Mouse (Mus musculus): Measurements from ENCODE around the gene Hipk2. TPM values are rescaled to one million over a fixed set of nuclear protein-coding genes. Genes with fewer than 3 reads are reported as not detected.

The Hipk2 gene
- polyA plus RNA-seq, 1 experiment from 2014 or later, result 20.4 TPM

DNA sequence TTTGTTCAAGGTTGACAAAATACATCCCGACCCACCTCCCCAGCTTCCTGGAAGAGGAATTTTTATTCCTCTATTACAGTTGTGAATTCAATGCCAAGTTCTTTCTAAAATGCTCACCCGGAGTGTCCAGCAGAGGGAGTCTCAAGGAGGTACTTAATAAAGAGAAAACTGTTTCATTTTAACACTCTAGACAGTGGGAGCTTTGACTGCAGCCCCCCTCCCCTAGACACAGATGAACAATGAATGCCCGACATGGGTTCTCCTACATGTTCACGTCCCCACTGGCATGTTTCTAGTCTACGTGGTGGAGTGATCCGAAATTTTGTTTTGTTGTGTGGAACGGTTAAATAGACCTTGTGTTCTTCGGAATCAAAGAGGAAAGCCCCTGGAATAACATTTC, 1.9 kb downstream of the Hipk2 start:
- no peaks in the 10 kb centered on the region for H3K36me3 ChIP-seq (ENCODE audit: insufficient read depth, low read length)
- DNase-seq (ENCODE audit: low spot score), result peak; percentile 92
- no peaks in the 10 kb centered on the region for H3K9me3 ChIP-seq (replicated peaks; ENCODE audit: low read length)
- 4% methylated on average over 8 of the region's 8 CpGs for whole genome bisulfite sequencing
- peak overlapping the region; percentile 97; the same call in 1 of the 2 replicates for H3K27ac ChIP-seq
- H3K4me3 ChIP-seq (replicated peaks; ENCODE audit: low read depth, low read length), result peak overlapping the region; percentile 100
- ATAC-seq (replicated peaks; ENCODE audit: low FRiP score, low read depth), result no peak
- H3K4me1 ChIP-seq (replicated peaks; ENCODE audit: insufficient read depth, low read length), result peaks cover 21% of the 10 kb centered on the region; the same call in 1 of the 2 replicates
- H3K27me3 ChIP-seq (ENCODE audit: insufficient read depth, low read length), result no peaks in the 10 kb centered on the region
- TF ChIP-seq CTCF (IDR thresholded peaks at IDR 0.05; ENCODE audit: low read depth), result peak; percentile 75
- H3K4me2 ChIP-seq (ENCODE audit: low read length), result peak overlapping the region; percentile 70
- H3K9ac ChIP-seq (ENCODE audit: low read depth, low read length), result peak overlapping the region; percentile 100

DNA sequence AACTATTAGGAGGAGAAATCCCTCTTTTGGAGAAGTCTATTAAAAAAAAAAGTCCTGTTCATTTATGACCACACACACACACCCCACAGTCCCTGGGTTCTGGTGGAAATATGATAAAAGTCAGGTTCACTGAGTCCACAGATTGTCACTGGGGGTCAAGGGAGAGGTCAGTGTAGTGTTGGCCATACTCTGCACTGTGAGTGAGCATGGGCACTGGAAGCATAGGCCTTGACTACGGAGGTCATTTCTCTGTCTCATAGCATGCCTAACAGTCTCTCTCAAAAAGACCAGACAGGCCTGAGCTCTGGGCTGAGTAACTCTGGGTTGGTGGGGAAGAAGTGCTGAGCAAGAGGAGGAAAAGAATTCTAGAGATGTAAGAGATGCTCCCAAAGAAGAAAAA, 2.6 kb downstream of the Hipk2 start:
- 65% methylated on average over 1 of the region's 1 CpGs for WGBS
- peaks cover 21% of the 10 kb centered on the region; the same call in 1 of the 2 replicates for H3K4me1 ChIP-seq (replicated peaks; ENCODE audit: insufficient read depth, low read length)
- DNase-seq (ENCODE audit: low spot score), result no peak
- TF ChIP-seq CTCF (IDR thresholded peaks at IDR 0.05; ENCODE audit: low read depth), result no peak
- H3K9me3 ChIP-seq (replicated peaks; ENCODE audit: low read length), result no peaks in the 10 kb centered on the region
- H3K27ac ChIP-seq, result 0 out of 2 replicates have a peak overlapping the region, but pooled peaks have one; percentile 8
- no peak for ATAC-seq (replicated peaks; ENCODE audit: low FRiP score, low read depth)
- H3K4me3 ChIP-seq (replicated peaks; ENCODE audit: low read depth, low read length), result peak overlapping the region; percentile 100
- peak overlapping the region; percentile 38; the same call in 1 of the 2 replicates for H3K9ac ChIP-seq (ENCODE audit: low read depth, low read length)
- H3K4me2 ChIP-seq (ENCODE audit: low read length), result peak overlapping the region; percentile 70
- no peaks in the 10 kb centered on the region for H3K27me3 ChIP-seq (ENCODE audit: insufficient read depth, low read length)
- H3K36me3 ChIP-seq (ENCODE audit: insufficient read depth, low read length), result no peaks in the 10 kb centered on the region

DNA sequence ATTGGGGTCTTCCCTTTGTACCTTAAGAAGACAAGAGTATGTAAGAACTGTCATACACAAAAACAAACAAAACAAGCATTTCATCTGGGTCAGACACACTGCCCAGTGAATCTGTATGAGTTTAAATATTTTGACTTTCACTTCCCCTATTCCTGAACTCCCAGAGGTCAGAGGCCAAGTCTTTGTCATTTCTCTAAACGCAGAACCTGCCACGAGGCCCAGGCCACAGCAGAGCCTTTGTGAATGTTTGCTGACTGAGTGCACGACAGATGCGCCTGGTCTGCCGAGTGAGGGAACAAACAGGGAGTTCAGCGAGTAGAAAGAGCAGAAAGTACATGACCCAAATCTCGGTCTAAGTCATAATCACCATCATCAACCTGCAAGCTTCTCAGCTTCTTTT, 4.9 kb downstream of the Hipk2 start:
- Histone ChIP-seq H3K9ac (ENCODE audit: low read depth, low read length) (no peak overlapping the region), H3K4me2 (ENCODE audit: low read length) (no peak overlapping the region), H3K9me3 (replicated peaks; ENCODE audit: low read length) (no peaks in the 10 kb centered on the region), H3K27me3 (ENCODE audit: insufficient read depth, low read length) (no peaks in the 10 kb centered on the region), H3K27ac (no peak overlapping the region), H3K4me3 (replicated peaks; ENCODE audit: low read depth, low read length) (no peak overlapping the region), H3K4me1 (replicated peaks; ENCODE audit: insufficient read depth, low read length) (peaks cover 32% of the 10 kb centered on the region), H3K36me3 (ENCODE audit: insufficient read depth, low read length) (no peaks in the 10 kb centered on the region)
- DNase-seq (ENCODE audit: low spot score), result no peak
- ATAC-seq (replicated peaks; ENCODE audit: low FRiP score, low read depth), result no peak
- TF ChIP-seq CTCF (IDR thresholded peaks at IDR 0.05; ENCODE audit: low read depth), result no peak
- WGBS, result 36% methylated on average over 7 of the region's 7 CpGs

DNA sequence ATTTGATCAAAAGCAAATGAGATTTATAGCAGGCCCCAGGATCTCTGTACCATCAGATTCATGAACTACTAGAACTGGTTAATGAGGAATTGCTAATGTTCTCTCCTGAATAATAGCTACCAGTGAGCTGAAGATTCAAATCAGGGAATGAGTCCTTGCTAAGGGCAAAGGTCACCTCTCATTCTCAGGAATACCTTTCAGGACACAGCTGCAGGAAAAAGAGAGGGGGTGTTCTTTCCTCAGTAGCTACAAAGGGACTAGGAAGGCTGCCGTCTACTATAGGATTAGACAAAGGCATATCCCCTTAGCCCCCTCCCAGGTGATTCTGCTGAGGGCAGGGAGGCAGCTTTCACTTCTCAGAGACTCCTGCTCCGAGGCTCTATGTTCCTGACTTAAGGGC, 5.9 kb downstream of the Hipk2 start:
- Histone ChIP-seq H3K4me1 (replicated peaks; ENCODE audit: insufficient read depth, low read length) (peaks cover 39% of the 10 kb centered on the region), H3K9me3 (replicated peaks; ENCODE audit: low read length) (no peaks in the 10 kb centered on the region), H3K27ac (no peak overlapping the region), H3K36me3 (ENCODE audit: insufficient read depth, low read length) (no peaks in the 10 kb centered on the region), H3K4me2 (ENCODE audit: low read length) (no peak overlapping the region), H3K4me3 (replicated peaks; ENCODE audit: low read depth, low read length) (no peak overlapping the region), H3K27me3 (ENCODE audit: insufficient read depth, low read length) (no peaks in the 10 kb centered on the region), H3K9ac (ENCODE audit: low read depth, low read length) (no peak overlapping the region)
- no peak for DNase-seq (ENCODE audit: low spot score)
- ATAC-seq (replicated peaks; ENCODE audit: low FRiP score, low read depth), result no peak
- 51% methylated on average over 2 of the region's 2 CpGs for WGBS
- TF ChIP-seq CTCF (IDR thresholded peaks at IDR 0.05; ENCODE audit: low read depth), result no peak

DNA sequence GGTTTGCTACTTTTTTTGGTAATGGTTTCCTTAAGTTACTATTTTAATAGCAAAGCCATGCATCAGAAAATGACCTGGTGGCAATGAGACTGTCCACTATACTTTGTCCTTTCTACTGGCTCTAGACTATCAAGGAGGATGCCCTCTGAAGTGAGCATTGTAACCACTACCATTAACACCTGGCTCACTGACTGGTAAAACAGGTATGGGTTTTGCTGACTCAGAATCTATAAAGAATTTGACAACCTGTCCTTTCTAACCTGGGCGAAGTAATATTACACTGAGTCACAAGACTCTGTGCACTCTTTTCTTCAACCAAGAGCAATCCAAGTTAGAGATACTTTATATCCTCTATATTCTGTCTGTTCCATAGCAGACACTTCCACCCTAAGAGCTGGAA, 7.0 kb downstream of the Hipk2 start:
- Histone ChIP-seq H3K9ac (ENCODE audit: low read depth, low read length) (no peak overlapping the region), H3K36me3 (ENCODE audit: insufficient read depth, low read length) (no peaks in the 10 kb centered on the region), H3K4me3 (replicated peaks; ENCODE audit: low read depth, low read length) (no peak overlapping the region), H3K27ac (no peak overlapping the region), H3K27me3 (ENCODE audit: insufficient read depth, low read length) (no peaks in the 10 kb centered on the region), H3K4me1 (replicated peaks; ENCODE audit: insufficient read depth, low read length) (peaks cover 39% of the 10 kb centered on the region), H3K4me2 (ENCODE audit: low read length) (no peak overlapping the region), H3K9me3 (replicated peaks; ENCODE audit: low read length) (no peaks in the 10 kb centered on the region)
- DNase-seq (ENCODE audit: low spot score) (no peak), ATAC-seq (replicated peaks; ENCODE audit: low FRiP score, low read depth) (no peak)
- TF ChIP-seq CTCF (IDR thresholded peaks at IDR 0.05; ENCODE audit: low read depth), result no peak
- 84% methylated on average over 1 of the region's 1 CpGs for WGBS

DNA sequence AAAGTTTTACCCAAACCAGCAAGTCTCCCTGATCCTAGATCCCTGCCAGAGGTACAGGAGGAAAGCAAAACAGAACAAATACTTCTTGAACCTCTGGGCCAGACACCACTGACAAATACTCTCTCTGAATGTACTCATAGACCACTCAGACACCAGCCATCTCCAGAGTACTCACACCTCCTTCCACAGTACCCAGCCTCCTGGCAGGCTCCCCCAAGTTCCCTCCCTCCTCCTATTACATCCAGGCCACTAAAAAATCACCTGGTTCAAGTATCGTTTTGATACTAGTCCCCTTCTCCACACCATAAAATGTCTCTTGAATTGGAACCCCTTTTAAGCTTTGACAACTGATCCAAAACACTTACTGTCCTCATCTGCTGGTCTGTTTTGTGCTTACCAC, 8.7 kb downstream of the Hipk2 start:
- Histone ChIP-seq H3K4me3 (replicated peaks; ENCODE audit: low read depth, low read length) (no peak overlapping the region), H3K27me3 (ENCODE audit: insufficient read depth, low read length) (no peaks in the 10 kb centered on the region), H3K9me3 (replicated peaks; ENCODE audit: low read length) (no peaks in the 10 kb centered on the region), H3K4me2 (ENCODE audit: low read length) (no peak overlapping the region), H3K9ac (ENCODE audit: low read depth, low read length) (no peak overlapping the region), H3K36me3 (ENCODE audit: insufficient read depth, low read length) (no peaks in the 10 kb centered on the region), H3K27ac (peak overlapping the region; percentile 31; the same call in 1 of the 2 replicates), H3K4me1 (replicated peaks; ENCODE audit: insufficient read depth, low read length) (peaks cover 33% of the 10 kb centered on the region)
- DNase-seq (ENCODE audit: low spot score) (no peak), ATAC-seq (replicated peaks; ENCODE audit: low FRiP score, low read depth) (no peak)
- WGBS, result 25% methylated on average over 1 of the region's 1 CpGs
- TF ChIP-seq CTCF (IDR thresholded peaks at IDR 0.05; ENCODE audit: low read depth), result no peak

DNA sequence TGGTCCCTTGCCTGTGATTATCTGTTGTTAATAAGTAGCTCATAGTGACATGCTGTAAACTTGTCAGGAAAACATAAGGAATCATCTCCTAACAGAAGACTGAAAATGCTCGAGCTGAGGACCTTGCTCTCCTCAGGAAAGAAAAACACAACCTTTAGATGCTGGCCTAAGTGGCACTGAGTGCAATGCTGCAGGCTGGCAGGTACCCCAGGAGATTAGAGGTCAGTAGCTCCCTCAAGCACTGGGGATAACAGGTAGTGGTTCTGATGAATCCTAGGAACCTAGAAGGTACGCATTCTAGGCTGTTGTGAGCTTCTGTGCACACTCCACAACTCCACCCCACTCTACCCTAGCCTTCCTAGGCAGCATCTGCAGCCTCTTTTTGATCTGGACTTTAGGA, 9.2 kb downstream of the Hipk2 start:
- peaks cover 30% of the 10 kb centered on the region for H3K4me1 ChIP-seq (replicated peaks; ENCODE audit: insufficient read depth, low read length)

More for the DNA sequence above, 9.2 kb downstream of the Hipk2 start:
- Histone ChIP-seq H3K4me3 (replicated peaks; ENCODE audit: low read depth, low read length) (no peak overlapping the region), H3K27ac (0 out of 2 replicates have a peak overlapping the region, but pooled peaks have one; percentile 38), H3K9ac (ENCODE audit: low read depth, low read length) (no peak overlapping the region), H3K36me3 (ENCODE audit: insufficient read depth, low read length) (no peaks in the 10 kb centered on the region), H3K27me3 (ENCODE audit: insufficient read depth, low read length) (no peaks in the 10 kb centered on the region), H3K4me2 (ENCODE audit: low read length) (no peak overlapping the region), H3K9me3 (replicated peaks; ENCODE audit: low read length) (no peaks in the 10 kb centered on the region)
- peak; percentile 46; the same call in 1 of the 2 replicates for ATAC-seq (replicated peaks; ENCODE audit: low FRiP score, low read depth)
- 46% methylated on average over 2 of the region's 2 CpGs for WGBS
- no peak for DNase-seq (ENCODE audit: low spot score)
- TF ChIP-seq CTCF (IDR thresholded peaks at IDR 0.05; ENCODE audit: low read depth), result no peak
